In genomic region chr1:10835653-10836415, GRCm38 (mm10) we compare ENCODE assay signal across 8 mouse cellular contexts.
DNase-seq lines count a peak whose midpoint lies in the region; ATAC-seq and TF ChIP-seq lines count a peak whose summit lies in the region.

No protein-coding gene starts in this region.

- peak in 1 of 2 experiments; percentile 11 for DNase-seq in cerebellum, adult 2 months
- peak; percentile 21 for DNase-seq in urinary bladder, postnatal 14 days (ENCODE audit: low spot score)
- DNase-seq in urinary bladder, adult 18-20 months (ENCODE audit: low spot score in 2 of 2) = no peak
- peak; percentile 70 for DNase-seq in kidney, adult 9 months
- DNase-seq in lung, postnatal 10 days = peak; percentile 71
- DNase-seq in skeletal muscle tissue, adult 2 months (ENCODE audit: low read depth, low spot score) = peak; percentile 12

- no peak for ATAC-seq in cerebellum, adult (ENCODE audit: insufficient number of reproducible peaks, low FRiP score, low TSS enrichment)
- no peak for ATAC-seq in CD4-positive, CD25-positive, alpha-beta regulatory T cell, adult 4 months

- 52% methylated on average over 6 of the region's 6 CpGs for WGBS in cerebellum, adult 2 months

- peak; percentile 37; the same call in 1 of the 2 replicates for TF ChIP-seq CTCF in cerebellum, adult 2 months (IDR thresholded peaks at IDR 0.05; ENCODE audit: borderline replicate concordance, insufficient read depth, low read depth, low read length)

- H3K4me3 ChIP-seq in cerebellum, adult 2 months (replicated peaks; ENCODE audit: insufficient read depth, low read depth, low read length) = no peak overlapping the region

- no peak overlapping the region for H3K27ac ChIP-seq in cerebellum, adult 2 months (ENCODE audit: insufficient read depth, low read length)

- TF ChIP-seq POLR2A in cerebellum, adult 2 months (IDR thresholded peaks at IDR 0.05; ENCODE audit: borderline replicate concordance, insufficient read depth, low read length) = no peak

- H3K4me1 ChIP-seq in cerebellum, adult 2 months (ENCODE audit: control insufficient read depth, insufficient read depth, low read length) = no peaks in the 10 kb centered on the region

- no peaks in the 10 kb centered on the region for H3K27me3 ChIP-seq in cerebellum, adult 2 months (ENCODE audit: control insufficient read depth, insufficient read depth, low read length)

Comparison
In these comparisons a context has a peak if more than half of its experiments do, and no peak if none do; other contexts are left out.
1. DNase-seq: peak in urinary bladder, postnatal 14 days (single experiment), kidney, adult 9 months (single experiment), lung, postnatal 10 days (single experiment) and skeletal muscle tissue, adult 2 months (single experiment); none in urinary bladder, adult 18-20 months (0 of 2).